Mouse (Mus musculus) kidney, adult 2 months (tissue): ENCODE measurements at regions not wholly inside any gene's neighbourhood (a gene's known extent, or its start where the extent isn't known, plus 50 kb on each side); places are given as distances from the start of the nearest gene placed in this dataset.

Experiments used
- DNase-seq: peaks from one replicate; pipeline ENCODE4 v3.0.0; 2021
- H3K27ac ChIP-seq: fragments of 200-500 bp; 2 replicates; pipeline ENCODE4 v1.5.1; 2012; ENCODE audit warnings: low read depth, low read length, control low read depth, inconsistent platforms; ENCODE audit not compliant: insufficient read depth
- H3K27me3 ChIP-seq: fragments of 200-500 bp; replicated peaks from 2 replicates; pipeline ENCODE4 v1.6.1; 2012; ENCODE audit warnings: mild to moderate bottlenecking, moderate library complexity, low read length, inconsistent platforms; ENCODE audit not compliant: control insufficient read depth, insufficient read depth
- H3K36me3 ChIP-seq: fragments of 200-500 bp; 2 replicates; pipeline ENCODE4 v1.6.1; 2012; ENCODE audit warnings: mild to moderate bottlenecking, moderate library complexity, low read length, inconsistent platforms; ENCODE audit not compliant: control insufficient read depth, insufficient read depth
- H3K4me1 ChIP-seq: fragments of 200-500 bp; 2 replicates; pipeline ENCODE4 v1.6.1; 2011; ENCODE audit warnings: low read length; ENCODE audit not compliant: control insufficient read depth, insufficient read depth
- H3K4me3 ChIP-seq: fragments of 200-500 bp; 2 replicates; pipeline ENCODE4 v1.5.1; 2011; ENCODE audit warnings: mild to moderate bottlenecking, low read depth, low read length, control low read depth; ENCODE audit not compliant: insufficient read depth
- CTCF ChIP-seq: fragments of 200-500 bp; conservative IDR thresholded peaks from 2 replicates; pipeline ENCODE4 v1.5.1; 2011; ENCODE audit warnings: low read depth, mild to moderate bottlenecking, control low read depth, low read length, moderate library complexity, mixed read lengths; ENCODE audit not compliant: insufficient read depth, insufficient read length
- POLR2A ChIP-seq: fragments of 200-500 bp; IDR thresholded peaks from one replicate; pipeline ENCODE4 v1.6.1; 2011; ENCODE audit warnings: low read depth, low read length, control low read depth
- WGBS: fragments of 180-500 bp; shearing (Covaris S2); methylation state at CpG from one replicate; pipeline ENCODE4 v1.1.7; 2018; 5-methylcytosine and 5-hydroxymethylcytosine counted together

DNA sequence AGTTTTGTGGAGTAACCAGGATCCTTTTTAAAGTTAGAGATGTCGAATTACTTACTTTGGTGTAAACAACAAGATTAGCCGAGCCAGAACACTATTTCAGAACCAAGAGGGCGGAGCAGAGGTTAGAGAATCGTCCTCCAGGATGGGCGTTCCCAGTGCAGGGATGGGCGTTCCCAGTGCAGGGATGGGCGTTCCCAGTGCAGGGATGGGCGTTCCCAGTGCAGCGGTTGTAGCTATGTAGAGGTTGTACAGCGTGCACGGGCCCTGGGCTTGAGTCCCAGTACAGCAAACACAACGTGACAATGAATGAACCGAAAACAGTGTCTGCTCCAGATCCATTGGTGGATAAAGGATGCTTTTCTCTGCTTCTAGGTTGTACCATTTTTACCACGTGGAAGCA, 125.8 kb upstream of the Tbc1d5 start:
- no peak overlapping the region for H3K27ac ChIP-seq
- TF ChIP-seq POLR2A (no peak), CTCF (no peak)
- no peaks in the 10 kb centered on the region for H3K4me1 ChIP-seq
- 47% methylated on average over 14 of the region's 14 CpGs for WGBS
- H3K4me3 ChIP-seq: no peak overlapping the region
- DNase-seq: no peak
- no peaks in the 10 kb centered on the region for H3K36me3 ChIP-seq
- H3K27me3 ChIP-seq: no peaks in the 10 kb centered on the region

DNA sequence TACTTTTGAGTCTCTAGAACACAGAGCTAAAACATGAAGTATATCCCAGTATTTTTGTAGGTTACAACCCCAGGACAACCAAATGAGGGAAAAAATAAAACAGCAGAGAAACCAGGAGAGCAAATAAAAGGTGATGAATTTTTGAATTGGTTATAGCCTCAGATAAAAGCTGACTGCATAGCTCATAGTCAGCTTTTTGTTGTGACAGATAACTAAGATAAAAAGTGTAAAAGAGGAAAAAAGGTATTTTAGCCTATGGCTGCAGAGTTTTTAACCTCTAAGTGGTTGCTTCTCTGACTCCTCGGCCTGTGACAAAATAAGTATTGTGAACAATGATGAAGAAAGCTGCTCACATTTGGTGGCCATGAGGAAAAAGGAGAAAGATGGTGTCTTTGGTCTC, 111.6 kb upstream of the Tbc1d5 start:
- Histone ChIP-seq H3K4me3 (no peak overlapping the region), H3K27ac (no peak overlapping the region), H3K27me3 (no peaks in the 10 kb centered on the region), H3K36me3 (no peaks in the 10 kb centered on the region), H3K4me1 (no peaks in the 10 kb centered on the region)
- TF ChIP-seq POLR2A: no peak
- no peak for TF ChIP-seq CTCF
- DNase-seq: no peak
- 93% methylated on average over 1 of the region's 1 CpGs for WGBS

DNA sequence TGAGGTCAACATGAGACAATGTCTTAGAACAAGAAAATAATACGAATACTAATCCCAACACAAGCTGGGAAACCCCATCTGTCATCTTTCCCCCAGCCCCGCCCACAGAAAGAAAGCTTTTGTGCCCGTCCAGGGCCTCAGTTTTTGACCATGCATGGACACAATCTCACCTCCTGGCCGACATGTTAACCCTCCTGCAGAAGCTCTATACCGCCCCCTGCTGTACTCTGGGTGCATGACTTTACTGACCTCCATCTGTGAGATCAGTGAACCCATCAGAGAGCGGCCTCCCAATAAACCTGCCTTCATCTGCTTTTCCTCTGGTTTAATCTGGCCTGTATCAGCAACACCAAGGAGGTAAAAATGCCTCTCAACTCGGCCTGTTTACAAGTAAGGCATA, 109.6 kb upstream of the Tbc1d5 start:
- WGBS: 72% methylated on average over 7 of the region's 7 CpGs
- DNase-seq: peak; percentile 54
- Histone ChIP-seq H3K27ac (no peak overlapping the region), H3K27me3 (no peaks in the 10 kb centered on the region), H3K36me3 (no peaks in the 10 kb centered on the region), H3K4me1 (no peaks in the 10 kb centered on the region), H3K4me3 (no peak overlapping the region)
- TF ChIP-seq CTCF (peak; percentile 70), POLR2A (no peak)

DNA sequence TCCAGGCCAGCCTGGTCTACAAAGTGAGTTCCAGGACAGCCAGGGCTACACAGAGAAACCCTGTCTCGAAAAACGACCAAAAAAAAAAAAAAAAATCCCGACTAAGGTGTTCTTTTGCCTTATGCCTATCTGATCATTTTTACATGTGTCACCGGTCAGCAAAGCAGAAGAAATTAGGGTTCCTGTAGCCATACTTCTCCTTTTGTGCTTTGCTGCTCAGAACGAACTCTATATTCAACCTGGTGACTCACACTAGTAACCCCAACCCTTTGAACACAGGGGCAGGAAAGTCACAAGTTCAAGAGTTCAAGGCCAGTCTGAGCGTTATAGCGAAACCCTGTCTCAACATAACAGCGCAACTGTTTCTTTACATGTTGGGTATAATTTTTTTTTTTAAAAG, 108.7 kb upstream of the Tbc1d5 start:
- no peaks in the 10 kb centered on the region for H3K4me1 ChIP-seq
- no peak for TF ChIP-seq POLR2A
- WGBS: 82% methylated on average over 8 of the region's 8 CpGs
- H3K27me3 ChIP-seq: no peaks in the 10 kb centered on the region
- no peak overlapping the region for H3K4me3 ChIP-seq
- no peak overlapping the region for H3K27ac ChIP-seq
- no peak for DNase-seq
- no peaks in the 10 kb centered on the region for H3K36me3 ChIP-seq

DNA sequence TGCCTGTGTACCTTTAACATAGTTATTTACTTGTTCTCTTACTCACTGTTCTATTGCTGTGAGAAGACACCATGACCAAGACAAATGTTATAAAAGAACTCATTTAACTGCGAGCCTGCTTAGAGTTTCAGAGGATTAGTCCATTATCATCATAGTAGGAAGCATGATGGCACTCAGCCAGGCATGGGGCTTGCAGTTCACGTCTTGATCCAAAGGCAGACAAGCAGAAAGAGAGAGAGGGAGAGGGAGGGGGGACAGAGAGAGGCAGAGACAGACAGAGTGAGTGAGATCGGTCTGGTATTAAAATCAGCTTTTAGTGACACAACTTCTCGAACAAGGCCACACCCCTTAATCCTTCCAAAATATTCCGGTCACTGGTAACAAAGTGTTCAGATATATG, 106.2 kb upstream of the Tbc1d5 start:
- TF ChIP-seq POLR2A (no peak), CTCF (no peak)
- DNase-seq: no peak
- Histone ChIP-seq H3K27me3 (no peaks in the 10 kb centered on the region), H3K27ac (no peak overlapping the region), H3K36me3 (no peaks in the 10 kb centered on the region), H3K4me3 (no peak overlapping the region), H3K4me1 (no peaks in the 10 kb centered on the region)
- WGBS: 81% methylated on average over 5 of the region's 5 CpGs

DNA sequence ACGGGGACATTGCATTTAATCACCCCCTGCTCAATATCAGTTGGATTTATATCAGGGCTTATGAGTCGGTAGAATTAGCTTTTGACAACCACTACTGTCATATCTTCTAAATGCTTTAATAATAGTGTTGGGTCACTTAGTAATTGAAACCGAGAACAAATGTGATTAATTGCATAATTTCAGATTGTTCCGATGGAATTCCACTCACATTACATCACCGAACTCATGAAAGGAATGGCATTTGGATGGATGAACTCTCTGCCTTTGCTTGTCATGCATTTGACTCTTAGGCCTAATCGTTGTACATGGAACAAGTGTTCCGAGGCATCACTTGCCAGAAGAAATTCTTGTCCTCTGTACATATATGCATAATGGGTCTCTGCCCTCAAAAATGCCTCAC, 99.6 kb upstream of the Tbc1d5 start:
- Histone ChIP-seq H3K27me3 (no peaks in the 10 kb centered on the region), H3K4me3 (no peak overlapping the region), H3K36me3 (no peaks in the 10 kb centered on the region), H3K27ac (no peak overlapping the region), H3K4me1 (no peaks in the 10 kb centered on the region)
- 77% methylated on average over 7 of the region's 7 CpGs for WGBS
- TF ChIP-seq POLR2A (no peak), CTCF (no peak)
- DNase-seq: no peak

DNA sequence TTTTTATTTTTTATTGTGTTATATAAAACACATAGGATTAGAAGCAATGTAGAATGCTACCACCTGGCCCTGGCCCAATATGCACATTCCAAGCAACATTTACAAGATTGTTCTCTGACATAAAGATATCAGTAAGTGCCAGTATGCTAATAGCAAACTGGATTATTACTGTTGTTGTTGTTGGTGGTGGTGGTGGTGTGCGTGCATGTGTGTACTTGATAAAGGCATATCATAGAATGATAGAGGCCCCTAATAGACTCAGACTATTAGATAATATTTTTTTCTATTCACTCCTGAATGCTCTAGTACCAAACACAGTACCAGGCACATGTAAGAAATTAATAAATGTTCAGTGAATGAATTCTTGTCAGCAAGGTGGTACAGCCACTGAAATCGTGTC, 98.9 kb upstream of the Tbc1d5 start:
- Histone ChIP-seq H3K36me3 (no peaks in the 10 kb centered on the region), H3K27me3 (no peaks in the 10 kb centered on the region), H3K4me3 (no peak overlapping the region), H3K4me1 (no peaks in the 10 kb centered on the region), H3K27ac (no peak overlapping the region)
- no peak for DNase-seq
- TF ChIP-seq POLR2A (no peak), CTCF (no peak)
- 75% methylated on average over 2 of the region's 2 CpGs for WGBS

DNA sequence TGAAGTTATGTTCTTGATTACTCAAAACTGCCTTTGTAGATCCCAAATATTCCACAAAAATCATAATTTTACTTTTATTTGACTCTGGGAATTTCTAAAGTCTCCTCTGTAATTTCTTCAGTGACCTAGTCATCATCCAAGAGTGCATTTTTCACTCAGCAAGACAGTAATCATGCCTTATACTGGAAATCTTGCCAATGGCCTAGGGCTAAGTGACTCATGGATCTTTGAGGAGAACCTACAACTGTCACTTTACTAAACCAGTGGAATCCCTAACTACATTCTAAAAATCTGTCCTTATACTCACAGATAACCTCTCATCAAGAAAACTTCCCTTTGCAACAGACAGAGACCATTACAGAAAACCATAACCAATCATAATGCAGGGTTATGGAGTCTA, 98.0 kb upstream of the Tbc1d5 start:
- Histone ChIP-seq H3K27me3 (no peaks in the 10 kb centered on the region), H3K4me1 (no peaks in the 10 kb centered on the region), H3K4me3 (no peak overlapping the region), H3K27ac (no peak overlapping the region), H3K36me3 (no peaks in the 10 kb centered on the region)
- no peak for DNase-seq
- TF ChIP-seq POLR2A: no peak
- no peak for TF ChIP-seq CTCF
